Mouse (Mus musculus): ENCODE measurements around the gene Ints1. TPM values are rescaled to one million over a fixed set of nuclear protein-coding genes. Genes with fewer than 3 reads are reported as not detected.

The Ints1 gene
- total and polyA plus RNA-seq, 3 experiments = 77.9 to 89.2 TPM; not detected in 1

- H3K9me3 ChIP-seq (replicated peaks; ENCODE audit: insufficient read depth, low read length) = no peaks in the 10 kb centered on the region
- peaks cover 0 to 32% of the 10 kb centered on the region in 2 experiments; a peak in 3 of 4 replicates for H3K4me1 ChIP-seq (ENCODE audit: control insufficient read depth in 1 of 2, insufficient read depth in 2 of 2, low read length in 2 of 2)
- no peaks in the 10 kb centered on the region for H3K27me3 ChIP-seq (ENCODE audit: control insufficient read depth in 1 of 2, insufficient read depth in 2 of 2, low read length in 2 of 2)
- peaks cover 0 to 13% of the 10 kb centered on the region in 2 experiments; a peak in 3 of 4 replicates for H3K36me3 ChIP-seq (ENCODE audit: control insufficient read depth in 1 of 2, insufficient read depth in 2 of 2, low read length in 2 of 2)
- no peak overlapping the region for H3K27ac ChIP-seq (ENCODE audit: control insufficient read depth, low read depth, low read length)
- H3K4me3 ChIP-seq (ENCODE audit: control insufficient read depth in 1 of 2, insufficient read depth in 1 of 2, low read depth in 2 of 2, low read length in 2 of 2) = no peak overlapping the region
- TF ChIP-seq ETS1 (IDR thresholded peaks at IDR 0.05; ENCODE audit: low read depth, low read length) (no peak), ELF1 (IDR thresholded peaks at IDR 0.05; ENCODE audit: low read depth, low read length) (no peak), CTCF (IDR thresholded peaks at IDR 0.05 in 2 of 3, conservative IDR thresholded peaks at IDR 0.05 in 1 of 3; ENCODE audit: control insufficient read depth in 1 of 3, insufficient read depth in 1 of 3, low read depth in 2 of 3, low read length in 3 of 3, poor library complexity in 1 of 3, severe bottlenecking in 1 of 3) (no peak), MAZ (IDR thresholded peaks at IDR 0.05; ENCODE audit: low read depth, low read length) (no peak), RAD21 (IDR thresholded peaks at IDR 0.05; ENCODE audit: low read depth, low read length) (no peak), NRF1 (IDR thresholded peaks at IDR 0.05; ENCODE audit: insufficient read depth, low read depth, low read length, poor library complexity, severe bottlenecking) (no peak), MXI1 (IDR thresholded peaks at IDR 0.05; ENCODE audit: low read depth, low read length) (no peak), ZMIZ1 (IDR thresholded peaks at IDR 0.05; ENCODE audit: low read depth, low read length) (no peak), GATA1 (IDR thresholded peaks at IDR 0.05; ENCODE audit: low read depth, low read length) (no peak), POLR2A (IDR thresholded peaks at IDR 0.05; ENCODE audit: control insufficient read depth in 1 of 2, insufficient read depth in 1 of 2, low read depth in 1 of 2, low read length in 2 of 2, poor library complexity in 1 of 2) (no peak), USF1 (IDR thresholded peaks at IDR 0.05; ENCODE audit: low read depth, low read length) (no peak), UBTF (IDR thresholded peaks at IDR 0.05; ENCODE audit: borderline replicate concordance, insufficient read depth, low read depth, low read length) (no peak)
- DNase-seq (ENCODE audit: low read depth, low spot score) = no peak
- no peak overlapping the region for H3K9ac ChIP-seq (ENCODE audit: control insufficient read depth, low read depth, low read length, poor library complexity, severe bottlenecking)
- peaks cover 19% of the 10 kb centered on the region for H3K79me2 ChIP-seq (ENCODE audit: control insufficient read depth, insufficient read depth, low read length, poor library complexity)
Measured at GRCm38 (mm10) chr5:139824531-139824930, 49.1 kb upstream of the Ints1 start.

DNA sequence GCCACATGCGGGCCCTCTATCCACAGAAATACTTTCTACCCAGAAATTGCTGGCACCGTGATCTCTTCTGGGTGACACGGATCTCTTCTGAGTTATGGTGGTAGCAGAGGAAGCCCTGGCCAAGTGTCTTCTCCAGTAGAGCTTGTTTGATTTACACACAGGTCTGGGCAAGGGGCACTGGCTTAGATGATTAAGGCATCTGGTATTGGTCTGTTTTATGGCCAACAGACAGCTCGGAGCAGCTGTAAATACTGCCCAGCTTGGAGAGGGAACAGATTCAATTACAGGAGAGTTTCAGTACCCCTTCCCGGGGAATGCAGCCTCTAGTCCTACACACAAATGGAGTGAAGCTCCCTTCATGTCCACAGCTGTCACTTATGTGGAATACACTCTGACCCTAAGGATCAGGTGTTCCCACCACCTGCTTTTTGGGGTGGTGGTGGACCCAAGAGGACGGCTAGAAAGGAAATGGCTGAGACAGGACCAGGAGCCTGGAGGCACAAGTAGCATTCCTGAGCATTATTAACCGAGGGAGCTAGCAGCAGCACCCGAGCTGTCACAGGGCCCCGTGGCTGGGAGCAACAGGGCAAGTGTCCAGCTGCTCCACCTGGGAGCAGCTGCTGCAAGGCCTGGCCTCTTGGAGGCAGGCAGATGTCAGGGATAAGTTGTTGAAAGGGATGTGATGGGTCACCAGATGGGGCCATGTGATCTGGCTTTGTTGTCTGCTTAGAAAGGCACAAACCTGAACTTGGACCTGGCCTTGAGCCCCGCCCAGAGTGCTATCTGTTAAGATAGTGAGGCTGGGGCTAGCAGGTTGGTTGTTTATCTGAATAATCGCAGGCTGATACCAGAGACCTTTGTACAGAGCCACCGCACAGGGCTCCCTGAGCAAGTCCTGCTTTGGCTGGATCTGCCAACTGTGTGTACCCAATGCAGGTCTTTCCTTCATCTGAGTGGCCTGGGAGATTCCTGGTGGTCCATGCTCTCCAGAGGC lies 46.3 kb upstream of the Ints1 start:
- Histone ChIP-seq H3K4me3 (ENCODE audit: control insufficient read depth in 1 of 2, insufficient read depth in 1 of 2, low read depth in 2 of 2, low read length in 2 of 2) (no peak overlapping the region), H3K27me3 (ENCODE audit: control insufficient read depth in 1 of 2, insufficient read depth in 2 of 2, low read length in 2 of 2) (no peaks in the 10 kb centered on the region), H3K4me1 (ENCODE audit: control insufficient read depth in 1 of 2, insufficient read depth in 2 of 2, low read length in 2 of 2) (peaks cover 2 to 38% of the 10 kb centered on the region in 2 experiments; a peak in 3 of 4 replicates), H3K36me3 (ENCODE audit: control insufficient read depth in 1 of 2, insufficient read depth in 2 of 2, low read length in 2 of 2) (peaks cover 0 to 21% of the 10 kb centered on the region in 2 experiments; a peak in 3 of 4 replicates), H3K27ac (ENCODE audit: control insufficient read depth, low read depth, low read length) (no peak overlapping the region), H3K9ac (ENCODE audit: control insufficient read depth, low read depth, low read length, poor library complexity, severe bottlenecking) (no peak overlapping the region), H3K79me2 (ENCODE audit: control insufficient read depth, insufficient read depth, low read length, poor library complexity) (peaks cover 19% of the 10 kb centered on the region), H3K9me3 (replicated peaks; ENCODE audit: insufficient read depth, low read length) (no peaks in the 10 kb centered on the region)
- TF ChIP-seq USF1 (IDR thresholded peaks at IDR 0.05; ENCODE audit: low read depth, low read length) = peak; percentile 51
- TF ChIP-seq TBP (IDR thresholded peaks at IDR 0.05; ENCODE audit: low read depth, low read length) = no peak
- DNase-seq (ENCODE audit: low read depth, low spot score) = no peak

Data from MEL (cell line).